Comparison of ENCODE assay signal across 12 mouse cellular contexts in the genomic region with DNA sequence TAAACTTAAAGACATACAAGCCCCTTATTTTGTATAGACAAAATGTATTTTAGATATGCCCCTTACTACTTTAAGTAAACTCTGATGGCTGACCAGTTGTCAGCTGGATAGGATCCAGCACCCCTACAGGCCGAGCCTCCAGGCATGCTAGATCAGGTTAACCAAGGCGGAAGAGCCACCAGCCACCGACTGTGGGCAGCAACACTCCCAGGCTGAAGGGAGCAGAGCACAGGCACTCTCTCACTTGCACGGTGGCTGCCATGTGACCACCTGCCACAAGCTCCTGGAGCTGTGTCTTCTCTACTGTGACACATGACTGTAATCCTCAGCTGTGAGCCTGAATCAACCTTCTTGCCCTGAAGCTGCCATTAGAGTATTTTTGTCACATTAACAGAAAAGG. TPM values are rescaled to one million over a fixed set of nuclear protein-coding genes. Genes with fewer than 3 reads are reported as not detected.
DNase-seq lines count a peak whose midpoint lies in the region; ATAC-seq and TF ChIP-seq lines count a peak whose summit lies in the region.
"Had no signal": no experiment of that assay in that cellular context is flagged by ENCODE, and none has a peak within 500 bp of the region (broad histone marks: within the 10 kb centered on the region; RNA-seq: fewer than 3 reads in every experiment).

No protein-coding gene starts in this region.

- no peak overlapping the region for H3K27ac ChIP-seq in heart, adult 2 months
- no peak overlapping the region for H3K27ac ChIP-seq in midbrain, embryonic 14.5 days (replicated peaks; ENCODE audit: low read depth, low read length)
- H3K27ac ChIP-seq: liver, embryonic 14.5 days had no signal

- DNase-seq in heart, adult 2 months, result peak in 1 of 2 experiments; percentile 15
- no peak for DNase-seq in heart, adult 8-10 months (ENCODE audit: low spot score)
- peak; percentile 35 for DNase-seq in retina, postnatal 1 day
- DNase-seq in retina, embryonic 14.5 days (ENCODE audit: low spot score), result no peak
- DNase-seq in cerebellum, postnatal 25 days, result peak; percentile 71 to 79
- DNase-seq in thymus, postnatal 36 days, result peak; percentile 9 to 32
- DNase-seq in midbrain, embryonic 14.5 days, result no peak
- DNase-seq in lung, postnatal 25 days (ENCODE audit: low spot score), result no peak
- DNase-seq: gastrocnemius, postnatal 14 days; layer of hippocampus, adult 9-11 months had no signal

- H3K27me3 ChIP-seq in heart, adult 2 months (ENCODE audit: control insufficient read depth, insufficient read depth, low read length), result no peaks in the 10 kb centered on the region
- no peaks in the 10 kb centered on the region for H3K27me3 ChIP-seq in midbrain, embryonic 14.5 days (ENCODE audit: control insufficient read depth, insufficient read depth, low read length)

- peaks cover 12% of the 10 kb centered on the region for H3K36me3 ChIP-seq in heart, adult 2 months (ENCODE audit: control insufficient read depth, insufficient read depth, low read length)
- H3K36me3 ChIP-seq in midbrain, embryonic 14.5 days (ENCODE audit: control insufficient read depth, insufficient read depth, low read length), result no peaks in the 10 kb centered on the region

- intact Hi-C loops in heart, adult 2 months (cut with DNase I), result no loop called here

- peak; percentile 9; the same call in 1 of the 2 replicates for TF ChIP-seq CTCF in heart, adult 2 months (IDR thresholded peaks at IDR 0.05)

- no peak for TF ChIP-seq POLR2A in heart, adult 2 months (IDR thresholded peaks at IDR 0.05; ENCODE audit: insufficient read depth, low read depth, low read length)

- peaks cover 18% of the 10 kb centered on the region for H3K4me1 ChIP-seq in heart, adult 2 months (ENCODE audit: control insufficient read depth, insufficient read depth, low read length)
- H3K4me1 ChIP-seq in midbrain, embryonic 14.5 days (ENCODE audit: control insufficient read depth, insufficient read depth, low read length), result no peaks in the 10 kb centered on the region

- no peak overlapping the region for H3K9ac ChIP-seq in heart, adult 2 months (ENCODE audit: low read depth, low read length)
- no peak overlapping the region for H3K9ac ChIP-seq in midbrain, embryonic 14.5 days (replicated peaks; ENCODE audit: low read length)
- H3K9ac ChIP-seq: liver, embryonic 14.5 days had no signal

- no peak for TF ChIP-seq EP300 in heart, adult 2 months (IDR thresholded peaks at IDR 0.05; ENCODE audit: insufficient read depth, low read depth, low read length)

- WGBS in heart, adult 2 months, result 36% methylated on average over 4 of the region's 4 CpGs
- 51% methylated on average over 4 of the region's 4 CpGs for WGBS in midbrain, embryonic 14.5 days

- H3K4me2 ChIP-seq in midbrain, embryonic 14.5 days (ENCODE audit: low read length), result no peak overlapping the region
- H3K4me2 ChIP-seq: midbrain, embryonic 11.5 days had no signal

- H3K79me2 ChIP-seq in heart, adult 2 months (replicated peaks; ENCODE audit: control insufficient read depth, insufficient read depth, low read length), result peaks cover 6% of the 10 kb centered on the region

- H3K9me3 ChIP-seq in midbrain, embryonic 14.5 days (ENCODE audit: control insufficient read depth, low read length), result no peaks in the 10 kb centered on the region

- no peak for ATAC-seq in midbrain, embryonic 14.5 days (ENCODE audit: low FRiP score, low TSS enrichment)

- H3K4me3 ChIP-seq in heart, adult 2 months, result no peak overlapping the region
- H3K4me3 ChIP-seq in midbrain, embryonic 14.5 days (replicated peaks; ENCODE audit: low read depth, low read length), result no peak overlapping the region

RNA-seq across cellular contexts. Expression of a gene that starts 13.3 kb away (rescaled TPM):
- total RNA-seq in heart, adult 2 months (2021), result 10 to 100 TPM; 20.8 to 23.0 TPM
- polyA plus RNA-seq in heart, adult 2 months (2012; rRNA removed), result 15.1 and 15.3 TPM in 2 replicates
- 10 to 100 TPM; 13.6 to 23.7 (median 16.2) TPM for total RNA-seq in heart, adult 8-10 months (2022)
- polyA plus RNA-seq in midbrain, embryonic 14.5 days (2014; fragmentation: Nextera tagmentation; extraction: Ambion mirVana), result 97.8 and 115 TPM in 2 replicates

Comparison
In these comparisons a context has a peak if more than half of its experiments do, and no peak if none do; other contexts are left out.
1. DNase-seq: peak in retina, postnatal 1 day (single experiment), cerebellum, postnatal 25 days (2 of 2) and thymus, postnatal 36 days (2 of 2); none in heart, adult 8-10 months (single experiment), retina, embryonic 14.5 days (single experiment), midbrain, embryonic 14.5 days (single experiment) and lung, postnatal 25 days (single experiment).